Mouse (Mus musculus): ENCODE measurements around the gene Gm13287. TPM values are rescaled to one million over a fixed set of nuclear protein-coding genes. Genes with fewer than 3 reads are reported as not detected.
A peak's percentile ranks its signal among the peaks of the same experiment; 100 is the strongest.
"Not testable (repeated sequence)": the region's sequence is repeated elsewhere in the genome, so short reads cannot be mapped to it uniquely, and the experiment has no call there.

The Gm13287 gene
- not detected for total RNA-seq (2021)
- long read RNA-seq, experiment 1: 0 reads
- long read RNA-seq, experiment 2: 0 reads

DNA sequence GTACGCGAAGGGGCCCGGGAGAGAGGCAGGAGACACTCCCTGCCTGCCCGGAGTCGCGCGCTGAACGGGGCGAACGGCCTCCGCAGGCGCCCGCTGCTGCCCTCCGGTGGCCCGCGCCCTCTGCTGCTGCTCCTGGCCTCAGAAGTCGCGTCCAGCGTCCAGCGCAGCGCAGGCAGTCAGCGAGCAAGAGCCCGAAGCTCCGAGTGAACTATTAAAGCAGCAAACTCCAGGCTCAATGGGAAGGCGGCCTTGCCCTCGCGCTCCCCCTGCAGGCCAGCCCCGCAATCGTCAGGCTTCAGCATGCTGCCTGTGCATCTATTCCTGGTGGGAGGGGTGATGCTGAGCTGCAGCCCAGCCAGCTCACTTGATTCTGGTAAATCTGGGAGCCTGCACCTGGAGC lies at the start of gene Gm13287:
Gm13287 (plus strand) TSS at position 301 of the 400 bp plus-strand sequence.
- H3K4me3 ChIP-seq; intact Hi-C loops (cut with DNase I); DNase-seq; H3K27ac ChIP-seq: not testable (repeated sequence)

DNA sequence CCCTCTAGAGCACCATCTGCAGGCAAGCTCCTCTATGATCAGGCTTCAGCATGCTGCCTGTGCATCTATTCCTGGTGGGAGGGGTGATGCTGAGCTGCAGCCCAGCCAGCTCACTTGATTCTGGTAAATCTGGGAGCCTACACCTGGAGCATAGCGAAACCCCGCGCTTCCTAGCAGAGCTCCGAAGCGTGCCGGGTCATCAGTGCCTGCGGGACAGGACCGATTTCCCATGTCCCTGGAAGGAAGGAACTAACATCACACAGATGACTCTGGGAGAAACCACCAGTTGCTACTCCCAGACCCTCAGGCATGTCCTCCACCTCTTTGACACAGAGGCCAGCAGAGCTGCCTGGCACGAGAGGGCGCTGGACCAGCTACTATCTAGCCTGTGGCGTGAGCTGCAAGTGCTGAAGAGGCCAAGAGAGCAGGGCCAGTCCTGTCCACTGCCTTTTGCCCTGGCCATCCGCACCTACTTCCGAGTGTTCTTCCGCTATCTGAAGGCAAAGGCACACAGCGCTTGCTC lies 48.2 kb upstream of the Gm13287 start, which contains the start of gene Gm13271:
Gm13271 (plus strand) TSS at position 51 of the 523 bp plus-strand sequence.
- intact Hi-C loops (cut with DNase I); H3K4me3 ChIP-seq; H3K27ac ChIP-seq: not testable (repeated sequence)
- peak; percentile 60 for DNase-seq
- peak; percentile 34; the same call in 1 of the 2 replicates for TF ChIP-seq CTCF (IDR thresholded peaks at IDR 0.05)

DNA sequence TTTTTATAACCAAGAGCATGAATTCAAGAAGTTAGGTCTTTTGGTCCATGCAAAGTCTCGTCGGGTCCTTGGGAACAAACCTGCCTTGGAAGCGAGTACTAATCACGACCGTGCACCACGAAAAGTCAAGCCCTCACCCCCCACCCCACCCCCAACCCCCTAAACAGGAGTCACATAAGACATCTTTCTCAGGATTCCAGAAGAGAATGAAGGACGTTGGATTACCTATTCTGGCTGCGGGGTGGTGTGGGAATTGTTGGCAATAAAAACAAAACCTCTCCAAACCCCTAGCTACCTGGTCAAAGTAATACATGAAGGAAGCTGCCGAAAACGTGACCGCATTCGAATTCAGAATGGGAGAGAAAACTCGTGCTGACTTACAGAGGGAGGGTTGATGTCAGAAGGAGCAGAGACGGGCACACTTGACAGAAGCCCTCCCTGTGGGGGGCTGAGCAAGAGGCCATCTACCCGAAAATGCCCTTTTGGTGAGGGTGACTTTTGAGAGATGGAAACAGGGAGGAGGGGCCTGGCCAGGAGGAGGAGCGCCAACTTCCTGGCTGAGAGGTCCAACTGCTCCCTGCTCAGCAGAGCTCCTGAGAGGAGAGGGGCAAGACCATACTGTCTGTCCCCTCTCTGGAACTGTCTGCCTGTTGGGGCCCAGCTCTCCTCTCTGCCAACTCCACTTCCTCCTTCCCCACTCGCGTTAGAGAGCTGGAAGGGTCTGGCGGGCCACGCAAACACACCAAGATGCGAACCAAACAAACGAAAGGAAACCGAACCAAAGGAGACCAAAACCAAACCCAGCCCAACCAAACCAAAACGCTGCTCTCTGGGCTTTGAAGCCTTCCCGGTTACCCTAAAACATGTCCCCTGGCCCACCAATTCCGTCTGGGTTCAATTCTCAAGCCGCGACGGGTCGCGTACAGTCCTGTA lies 46.2 kb upstream of the Gm13287 start:
- intact Hi-C loops (cut with DNase I): loop anchor here (2.0 kb wide), 1 partner anchor 16 kb away; no protein-coding TSS in a partner anchor

DNA sequence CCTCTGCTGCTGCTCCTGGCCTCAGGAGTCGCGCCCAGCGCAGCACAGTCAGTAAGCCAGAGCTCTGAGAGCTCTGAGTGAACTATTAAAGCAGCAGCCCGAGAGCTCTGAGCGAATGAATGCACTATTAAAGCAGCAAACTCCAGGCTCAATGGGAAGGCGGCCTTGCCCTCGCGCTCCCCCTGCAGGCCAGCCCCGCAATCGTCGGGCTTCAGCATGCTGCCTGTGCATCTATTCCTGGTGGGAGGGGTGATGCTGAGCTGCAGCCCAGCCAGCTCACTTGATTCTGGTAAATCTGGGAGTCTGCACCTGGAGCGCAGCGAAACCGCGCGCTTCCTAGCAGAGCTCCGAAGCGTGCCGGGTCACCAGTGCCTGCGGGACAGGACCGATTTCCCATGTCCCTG lies 45.4 kb upstream of the Gm13287 start:
- H3K4me3 ChIP-seq: peak overlapping the region; percentile 75

More for the DNA sequence above, 46.2 kb upstream of the Gm13287 start:
- not testable (repeated sequence) for DNase-seq
- peak overlapping the region; percentile 86 for H3K27ac ChIP-seq
- H3K4me3 ChIP-seq: peak overlapping the region; percentile 75

DNA sequence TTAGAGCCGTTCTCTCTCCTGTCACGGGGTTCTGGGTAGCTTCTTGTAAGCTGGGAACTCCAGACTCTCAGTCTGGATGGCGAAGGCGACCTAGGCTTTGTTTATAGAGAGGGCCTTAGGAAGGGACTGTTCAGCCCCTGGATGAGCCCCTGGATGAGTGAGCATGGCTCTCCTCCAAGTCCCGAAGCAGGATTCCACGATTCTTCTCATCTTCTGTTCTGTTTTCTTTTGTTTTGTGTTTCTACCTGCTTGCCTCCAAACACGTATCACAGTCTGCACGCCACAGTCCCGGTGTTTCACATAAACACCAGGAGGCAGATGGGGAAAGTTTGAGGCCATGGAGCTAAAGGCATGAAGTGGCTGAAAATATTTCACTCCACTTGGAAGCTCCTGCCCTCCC lies 44.3 kb upstream of the Gm13287 start:
- intact Hi-C loops (cut with DNase I); H3K27ac ChIP-seq; DNase-seq; H3K4me3 ChIP-seq: not testable (repeated sequence)

More for the DNA sequence above, 45.4 kb upstream of the Gm13287 start:
- DNase-seq: peak; percentile 83
- TF ChIP-seq CTCF (IDR thresholded peaks at IDR 0.05): peak; percentile 66
- H3K27ac ChIP-seq: peak overlapping the region; percentile 86
- intact Hi-C loops (cut with DNase I): loop anchor here (2.0 kb wide), 1 partner anchor 17 kb away; no protein-coding TSS in a partner anchor

DNA sequence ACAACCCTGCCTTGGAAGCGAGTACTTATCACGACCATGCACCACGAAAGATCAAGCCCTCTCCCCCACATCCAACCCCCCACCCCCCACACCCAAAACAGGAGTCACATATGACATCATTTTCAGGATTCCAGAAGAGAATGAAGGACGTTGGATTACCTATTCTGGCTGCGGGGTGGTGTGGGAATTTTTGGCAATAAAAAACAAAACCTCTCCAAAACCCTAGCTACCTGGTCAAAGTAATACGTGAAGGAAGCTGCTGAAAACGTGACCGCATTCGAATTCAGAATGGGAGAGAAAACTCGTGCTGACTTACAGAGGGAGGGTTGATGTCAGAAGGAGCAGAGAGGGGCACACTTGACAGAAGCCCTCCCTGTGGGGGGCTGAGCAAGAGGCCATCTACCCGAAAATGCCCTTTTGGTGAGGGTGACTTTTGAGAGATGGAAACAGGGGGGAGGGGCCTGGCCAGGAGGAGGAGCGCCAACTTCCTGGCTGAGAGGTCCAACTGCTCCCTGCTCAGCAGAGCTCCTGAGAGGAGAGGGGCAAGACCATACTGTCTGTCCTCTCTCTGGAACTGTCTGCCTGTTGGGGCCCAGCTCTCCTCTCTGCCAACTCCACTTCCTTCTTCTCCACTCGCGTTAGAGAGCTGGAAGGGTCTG lies 43.3 kb upstream of the Gm13287 start, which contains the start of gene Gm13283:
Gm13283 (plus strand) TSS at position 510 of the 659 bp plus-strand sequence.
- H3K4me3 ChIP-seq: peak within 1 kb of the TSS; percentile 61
- peak; percentile 51 for DNase-seq
- peak within 1 kb of the TSS; percentile 71 for H3K27ac ChIP-seq
- intact Hi-C loops (cut with DNase I): not testable (repeated sequence)

DNA sequence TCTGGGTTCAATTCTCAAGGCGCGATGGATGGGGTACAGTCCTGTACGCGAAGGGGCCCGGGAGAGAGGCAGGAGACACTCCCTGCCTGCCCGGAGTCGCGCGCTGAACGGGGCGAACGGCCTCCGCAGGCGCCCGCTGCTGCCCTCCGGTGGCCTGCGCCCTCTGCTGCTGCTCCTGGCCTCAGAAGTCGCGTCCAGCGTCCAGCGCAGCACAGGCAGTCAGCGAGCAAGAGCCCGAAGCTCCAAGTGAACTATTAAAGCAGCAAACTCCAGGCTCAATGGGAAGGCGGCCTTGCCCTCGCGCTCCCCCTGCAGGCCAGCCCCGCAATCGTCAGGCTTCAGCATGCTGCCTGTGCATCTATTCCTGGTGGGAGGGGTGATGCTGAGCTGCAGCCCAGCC lies 42.6 kb upstream of the Gm13287 start:
- DNase-seq: peak; percentile 87
- peak overlapping the region; percentile 61 for H3K4me3 ChIP-seq
- peak overlapping the region; percentile 71 for H3K27ac ChIP-seq

DNA sequence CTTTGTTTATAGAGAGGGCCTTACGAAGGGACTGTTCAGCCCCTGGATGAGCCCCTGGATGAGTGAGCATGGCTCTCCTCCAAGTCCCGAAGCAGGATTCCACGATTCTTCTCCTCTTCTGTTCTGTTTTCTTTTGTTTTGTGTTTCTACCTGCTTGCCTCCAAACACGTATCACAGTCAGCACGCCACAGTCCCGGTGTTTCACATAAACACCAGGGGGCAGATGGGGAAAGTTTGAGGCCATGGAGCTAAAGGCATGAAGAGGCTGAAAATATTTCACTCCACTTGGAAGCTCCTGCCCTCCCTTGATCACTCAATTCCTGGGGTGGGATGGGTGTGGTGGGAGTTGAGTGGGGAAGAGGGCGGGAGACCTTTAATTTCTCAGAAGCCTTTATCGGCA lies 41.3 kb upstream of the Gm13287 start:
- H3K27ac ChIP-seq; intact Hi-C loops (cut with DNase I); H3K4me3 ChIP-seq: not testable (repeated sequence)
- DNase-seq: peak; percentile 51

More for the DNA sequence above, 42.6 kb upstream of the Gm13287 start:
- intact Hi-C loops (cut with DNase I): not testable (repeated sequence)
- peak; percentile 64 for TF ChIP-seq CTCF (IDR thresholded peaks at IDR 0.05)

DNA sequence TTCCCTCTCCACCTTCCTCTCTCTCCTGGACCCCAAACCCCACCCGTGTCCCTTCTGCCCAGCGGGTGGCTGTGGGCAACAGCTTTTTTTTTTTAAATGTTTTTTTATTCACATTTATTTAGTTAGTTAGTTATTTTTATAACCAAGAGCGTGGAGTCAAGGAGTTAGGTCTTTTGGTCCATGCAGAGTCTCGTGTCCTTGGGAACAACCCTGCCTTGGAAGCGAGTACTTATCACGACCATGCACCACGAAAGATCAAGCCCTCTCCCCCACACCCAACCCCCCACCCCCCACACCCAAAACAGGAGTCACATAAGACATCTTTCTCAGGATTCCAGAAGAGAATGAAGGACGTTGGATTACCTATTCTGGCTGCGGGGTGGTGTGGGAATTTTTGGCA lies 40.7 kb upstream of the Gm13287 start:
- H3K27ac ChIP-seq; DNase-seq; intact Hi-C loops (cut with DNase I); H3K4me3 ChIP-seq: not testable (repeated sequence)

DNA sequence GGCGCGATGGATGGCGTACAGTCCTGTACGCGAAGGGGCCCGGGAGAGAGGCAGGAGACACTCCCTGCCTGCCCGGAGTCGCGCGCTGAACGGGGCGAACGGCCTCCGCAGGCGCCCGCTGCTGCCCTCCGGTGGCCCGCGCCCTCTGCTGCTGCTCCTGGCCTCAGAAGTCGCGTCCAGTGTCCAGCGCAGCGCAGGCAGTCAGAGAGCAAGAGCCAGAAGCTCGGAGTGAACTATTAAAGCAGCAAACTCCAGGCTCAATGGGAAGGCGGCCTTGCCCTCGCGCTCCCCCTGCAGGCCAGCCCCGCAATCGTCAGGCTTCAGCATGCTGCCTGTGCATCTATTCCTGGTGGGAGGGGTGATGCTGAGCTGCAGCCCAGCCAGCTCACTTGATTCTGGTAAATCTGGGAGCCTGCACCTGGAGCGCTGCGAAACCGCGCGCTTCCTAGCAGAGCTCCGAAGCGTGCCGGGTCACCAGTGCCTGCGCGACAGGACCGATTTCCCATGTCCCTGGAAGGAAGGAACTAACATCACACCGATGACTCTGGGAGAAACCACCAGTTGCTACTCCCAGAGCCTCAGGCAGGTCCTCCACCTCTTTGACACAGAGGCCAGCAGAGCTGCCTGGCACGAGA lies 39.6 kb upstream of the Gm13287 start:
- Histone ChIP-seq H3K27ac (peak overlapping the region; percentile 65), H3K4me3 (peak overlapping the region; percentile 59)
- intact Hi-C loops (cut with DNase I): not testable (repeated sequence)
- TF ChIP-seq CTCF (IDR thresholded peaks at IDR 0.05): peak; percentile 61
- DNase-seq: peak; percentile 74

DNA sequence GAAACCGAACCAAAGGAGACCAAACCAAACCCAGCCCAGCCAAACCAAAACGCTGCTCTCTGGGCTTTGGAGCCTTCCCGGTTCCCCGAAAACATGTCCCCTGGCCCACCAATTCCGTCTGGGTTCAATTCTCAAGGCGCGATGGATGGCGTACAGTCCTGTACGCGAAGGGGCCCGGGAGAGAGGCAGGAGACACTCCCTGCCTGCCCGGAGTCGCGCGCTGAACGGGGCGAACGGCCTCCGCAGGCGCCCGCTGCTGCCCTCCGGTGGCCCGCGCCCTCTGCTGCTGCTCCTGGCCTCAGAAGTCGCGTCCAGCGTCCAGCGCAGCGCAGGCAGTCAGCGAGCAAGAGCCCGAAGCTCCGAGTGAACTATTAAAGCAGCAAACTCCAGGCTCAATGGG lies 29.5 kb upstream of the Gm13287 start, which contains the start of gene Gm13290:
Gm13290 (plus strand) TSS at position 301 of the 400 bp plus-strand sequence.
- DNase-seq; intact Hi-C loops (cut with DNase I); H3K27ac ChIP-seq; H3K4me3 ChIP-seq: not testable (repeated sequence)

DNA sequence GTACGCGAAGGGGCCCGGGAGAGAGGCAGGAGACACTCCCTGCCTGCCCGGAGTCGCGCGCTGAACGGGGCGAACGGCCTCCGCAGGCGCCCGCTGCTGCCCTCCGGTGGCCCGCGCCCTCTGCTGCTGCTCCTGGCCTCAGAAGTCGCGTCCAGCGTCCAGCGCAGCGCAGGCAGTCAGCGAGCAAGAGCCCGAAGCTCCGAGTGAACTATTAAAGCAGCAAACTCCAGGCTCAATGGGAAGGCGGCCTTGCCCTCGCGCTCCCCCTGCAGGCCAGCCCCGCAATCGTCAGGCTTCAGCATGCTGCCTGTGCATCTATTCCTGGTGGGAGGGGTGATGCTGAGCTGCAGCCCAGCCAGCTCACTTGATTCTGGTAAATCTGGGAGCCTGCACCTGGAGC lies 26.4 kb upstream of the Gm13287 start, which contains the start of gene Gm13289:
Gm13289 (plus strand) TSS at position 301 of the 400 bp plus-strand sequence.
- H3K4me3 ChIP-seq; H3K27ac ChIP-seq; intact Hi-C loops (cut with DNase I); DNase-seq: not testable (repeated sequence)

DNA sequence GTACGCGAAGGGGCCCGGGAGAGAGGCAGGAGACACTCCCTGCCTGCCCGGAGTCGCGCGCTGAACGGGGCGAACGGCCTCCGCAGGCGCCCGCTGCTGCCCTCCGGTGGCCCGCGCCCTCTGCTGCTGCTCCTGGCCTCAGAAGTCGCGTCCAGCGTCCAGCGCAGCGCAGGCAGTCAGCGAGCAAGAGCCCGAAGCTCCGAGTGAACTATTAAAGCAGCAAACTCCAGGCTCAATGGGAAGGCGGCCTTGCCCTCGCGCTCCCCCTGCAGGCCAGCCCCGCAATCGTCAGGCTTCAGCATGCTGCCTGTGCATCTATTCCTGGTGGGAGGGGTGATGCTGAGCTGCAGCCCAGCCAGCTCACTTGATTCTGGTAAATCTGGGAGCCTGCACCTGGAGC lies 23.5 kb upstream of the Gm13287 start, which contains the start of gene Gm13272:
Gm13272 (plus strand) TSS at position 301 of the 400 bp plus-strand sequence.
- intact Hi-C loops (cut with DNase I); DNase-seq; H3K27ac ChIP-seq; H3K4me3 ChIP-seq: not testable (repeated sequence)

DNA sequence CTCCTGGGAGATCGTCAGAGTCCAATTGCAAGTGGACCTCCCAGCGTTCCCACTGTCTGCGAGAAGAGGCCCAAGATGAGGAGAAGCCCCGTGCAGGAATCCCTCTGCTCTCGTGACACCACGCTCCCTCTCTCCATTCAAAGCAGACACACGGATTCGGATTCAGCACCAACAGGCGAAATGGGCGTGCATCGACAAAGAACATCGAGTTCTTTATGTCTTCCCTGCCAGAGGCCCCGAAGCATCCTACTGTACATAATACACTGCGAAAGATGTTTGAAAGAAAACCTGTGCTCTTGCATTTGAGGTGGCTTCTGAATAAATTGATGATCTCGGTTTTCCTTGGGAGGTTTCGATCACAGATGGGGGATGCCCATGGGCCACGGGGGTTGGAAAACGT lies 22.7 kb upstream of the Gm13287 start:
- H3K27ac ChIP-seq; H3K4me3 ChIP-seq; DNase-seq; intact Hi-C loops (cut with DNase I): not testable (repeated sequence)

DNA sequence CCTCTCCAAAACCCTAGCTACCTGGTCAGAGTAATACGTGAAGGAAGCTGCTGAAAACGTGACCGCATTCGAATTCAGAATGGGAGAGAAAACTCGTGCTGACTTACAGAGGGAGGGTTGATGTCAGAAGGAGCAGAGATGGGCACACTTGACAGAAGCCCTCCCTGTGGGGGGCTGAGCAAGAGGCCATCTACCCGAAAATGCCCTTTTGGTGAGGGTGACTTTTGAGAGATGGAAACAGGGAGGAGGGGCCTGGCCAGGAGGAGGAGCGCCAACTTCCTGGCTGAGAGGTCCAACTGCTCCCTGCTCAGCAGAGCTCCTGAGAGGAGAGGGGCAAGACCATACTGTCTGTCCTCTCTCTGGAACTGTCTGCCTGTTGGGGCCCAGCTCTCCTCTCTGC lies 21.2 kb upstream of the Gm13287 start, which contains the start of gene Ifnz:
Ifnz (plus strand) TSS at position 301 of the 400 bp plus-strand sequence.
- intact Hi-C loops (cut with DNase I); DNase-seq: not testable (repeated sequence)
- H3K4me3 ChIP-seq: peak within 1 kb of the TSS; percentile 57
- peak within 1 kb of the TSS; percentile 61; the same call in 1 of the 2 replicates for H3K27ac ChIP-seq

Measured in gastrocnemius, adult 2 months (tissue).